Mouse (Mus musculus): Measurements from ENCODE around the gene Gm14419.
"Not testable (repeated sequence)": the region's sequence is repeated elsewhere in the genome, so short reads cannot be mapped to it uniquely, and the experiment has no call there.

Gm14419 gene

GRCm38 (mm10) chr2:177000656-177001055 is at the start of gene Gm14419:
Gene Gm14419, plus strand, starts transcription at chr2:177000956.
- not testable (repeated sequence) for DNase-seq
